Mouse (Mus musculus): ENCODE data around the gene Plcd3. TPM values are rescaled to one million over a fixed set of nuclear protein-coding genes. Genes with fewer than 3 reads are reported as not detected.

The Plcd3 gene
- polyA plus RNA-seq, 1 experiment = 20.6 TPM

GRCm38 (mm10) chr11:103100361-103100760, 1.1 kb downstream of the Plcd3 start:
- Histone ChIP-seq H3K4me3 (peak overlapping the region; percentile 52), H3K79me2 (ENCODE audit: control insufficient read depth, insufficient read depth) (peaks cover 26% of the 10 kb centered on the region), H3K4me2 (ENCODE audit: low read depth) (peak overlapping the region; percentile 79), H3K36me3 (ENCODE audit: control insufficient read depth, insufficient read depth) (no peaks in the 10 kb centered on the region), H3ac (ENCODE audit: control insufficient read depth, insufficient read length) (no peak overlapping the region), H3K27me3 (ENCODE audit: control insufficient read depth, insufficient read depth, insufficient read length) (no peaks in the 10 kb centered on the region)
- TF ChIP-seq TCF3 (IDR thresholded peaks at IDR 0.05; ENCODE audit: insufficient read length, low read depth) = no peak
- no peak for TF ChIP-seq MAX (IDR thresholded peaks at IDR 0.05; ENCODE audit: low read depth)
- no peak for TF ChIP-seq MYOD1 (IDR thresholded peaks at IDR 0.05; ENCODE audit: control insufficient read depth in 1 of 3, insufficient read length in 2 of 3, low read depth in 2 of 3)
- TF ChIP-seq CEBPB (IDR thresholded peaks at IDR 0.05; ENCODE audit: insufficient read depth, poor library complexity, severe bottlenecking) = no peak
- no peak for TF ChIP-seq SRF (IDR thresholded peaks at IDR 0.05; ENCODE audit: control insufficient read depth, insufficient read length, low read depth)
- TF ChIP-seq POLR2A (IDR thresholded peaks at IDR 0.05; ENCODE audit: insufficient read length, low read depth) = no peak
- no peak for TF ChIP-seq REST (IDR thresholded peaks at IDR 0.05; ENCODE audit: insufficient read depth, insufficient read length)
- no peak for TF ChIP-seq E2F4 (IDR thresholded peaks at IDR 0.05; ENCODE audit: insufficient read depth)

GRCm38 (mm10) chr11:103099352-103099940, 2.0 kb downstream of the Plcd3 start:
- TF ChIP-seq USF1 (IDR thresholded peaks at IDR 0.05; ENCODE audit: low read depth) (no peak), TCF12 (IDR thresholded peaks at IDR 0.05; ENCODE audit: insufficient read depth, poor library complexity, severe bottlenecking) (no peak), MYOD1 (IDR thresholded peaks at IDR 0.05; ENCODE audit: control insufficient read depth in 1 of 3, insufficient read length in 2 of 3, low read depth in 2 of 3) (no peak), E2F4 (IDR thresholded peaks at IDR 0.05; ENCODE audit: insufficient read depth) (no peak), POLR2A (IDR thresholded peaks at IDR 0.05; ENCODE audit: insufficient read length, low read depth) (no peak), MAX (IDR thresholded peaks at IDR 0.05; ENCODE audit: low read depth) (no peak), CEBPB (IDR thresholded peaks at IDR 0.05; ENCODE audit: insufficient read depth, poor library complexity, severe bottlenecking) (no peak), SRF (IDR thresholded peaks at IDR 0.05; ENCODE audit: control insufficient read depth, insufficient read length, low read depth) (no peak)
- peaks cover 26% of the 10 kb centered on the region for H3K79me2 ChIP-seq (ENCODE audit: control insufficient read depth, insufficient read depth)
- no peaks in the 10 kb centered on the region for H3K27me3 ChIP-seq (ENCODE audit: control insufficient read depth, insufficient read depth, insufficient read length)
- H3K36me3 ChIP-seq (ENCODE audit: control insufficient read depth, insufficient read depth) = no peaks in the 10 kb centered on the region
- H3K4me2 ChIP-seq (ENCODE audit: low read depth) = peak overlapping the region; percentile 79
- no peak overlapping the region for H3K4me3 ChIP-seq
- H3ac ChIP-seq (ENCODE audit: control insufficient read depth, insufficient read length) = no peak overlapping the region

- Histone ChIP-seq H3K4me3 (no peak overlapping the region), H3K27me3 (ENCODE audit: control insufficient read depth, insufficient read depth, insufficient read length) (no peaks in the 10 kb centered on the region), H3ac (ENCODE audit: control insufficient read depth, insufficient read length) (no peak overlapping the region), H3K79me2 (ENCODE audit: control insufficient read depth, insufficient read depth) (peaks cover 26% of the 10 kb centered on the region), H3K36me3 (ENCODE audit: control insufficient read depth, insufficient read depth) (no peaks in the 10 kb centered on the region), H3K4me2 (ENCODE audit: low read depth) (peak overlapping the region; percentile 79)
- TF ChIP-seq CEBPB (IDR thresholded peaks at IDR 0.05; ENCODE audit: insufficient read depth, poor library complexity, severe bottlenecking) (no peak), TCF12 (IDR thresholded peaks at IDR 0.05; ENCODE audit: insufficient read depth, poor library complexity, severe bottlenecking) (no peak), POLR2AphosphoS2 (IDR thresholded peaks at IDR 0.05; ENCODE audit: insufficient read length, low read depth) (no peak), MYOD1 (IDR thresholded peaks at IDR 0.05; ENCODE audit: control insufficient read depth in 1 of 3, insufficient read length in 2 of 3, low read depth in 2 of 3) (no peak), E2F4 (IDR thresholded peaks at IDR 0.05; ENCODE audit: insufficient read depth) (no peak), TCF3 (IDR thresholded peaks at IDR 0.05; ENCODE audit: insufficient read length, low read depth) (no peak), USF1 (IDR thresholded peaks at IDR 0.05; ENCODE audit: low read depth) (no peak), SRF (IDR thresholded peaks at IDR 0.05; ENCODE audit: control insufficient read depth, insufficient read length, low read depth) (no peak)
These were observed 2.8 kb downstream of the Plcd3 start for GRCm38 (mm10) chr11:103098531-103099190.

- no peaks in the 10 kb centered on the region for H3K36me3 ChIP-seq (ENCODE audit: control insufficient read depth, insufficient read depth)
- peak overlapping the region; percentile 63 for H3K4me2 ChIP-seq (ENCODE audit: low read depth)
- TF ChIP-seq SRF (IDR thresholded peaks at IDR 0.05; ENCODE audit: control insufficient read depth, insufficient read length, low read depth) (no peak), REST (IDR thresholded peaks at IDR 0.05; ENCODE audit: insufficient read depth, insufficient read length) (no peak), MYOG (IDR thresholded peaks at IDR 0.05; ENCODE audit: control insufficient read depth in 1 of 3, insufficient read depth in 1 of 3, insufficient read length in 2 of 3, low read depth in 2 of 3) (peak in 1 of 3 experiments; percentile 19), CEBPB (IDR thresholded peaks at IDR 0.05; ENCODE audit: insufficient read depth, poor library complexity, severe bottlenecking) (no peak)
- H3K27me3 ChIP-seq (ENCODE audit: control insufficient read depth, insufficient read depth, insufficient read length) = no peaks in the 10 kb centered on the region
- no peak overlapping the region for H3ac ChIP-seq (ENCODE audit: control insufficient read depth, insufficient read length)
- H3K79me2 ChIP-seq (ENCODE audit: control insufficient read depth, insufficient read depth) = peaks cover 26% of the 10 kb centered on the region
- no peak overlapping the region for H3K4me3 ChIP-seq
These were observed 4.2 kb downstream of the Plcd3 start for GRCm38 (mm10) chr11:103096979-103097894.

Data from myocyte (in vitro differentiated cells).